Mouse (Mus musculus): Measurements from ENCODE around the gene Vill. TPM values are rescaled to one million over a fixed set of nuclear protein-coding genes. Genes with fewer than 3 reads are reported as not detected.

Gene Vill
- polyA plus RNA-seq, 1 experiment from 2014 or later: 17.2 TPM

DNA sequence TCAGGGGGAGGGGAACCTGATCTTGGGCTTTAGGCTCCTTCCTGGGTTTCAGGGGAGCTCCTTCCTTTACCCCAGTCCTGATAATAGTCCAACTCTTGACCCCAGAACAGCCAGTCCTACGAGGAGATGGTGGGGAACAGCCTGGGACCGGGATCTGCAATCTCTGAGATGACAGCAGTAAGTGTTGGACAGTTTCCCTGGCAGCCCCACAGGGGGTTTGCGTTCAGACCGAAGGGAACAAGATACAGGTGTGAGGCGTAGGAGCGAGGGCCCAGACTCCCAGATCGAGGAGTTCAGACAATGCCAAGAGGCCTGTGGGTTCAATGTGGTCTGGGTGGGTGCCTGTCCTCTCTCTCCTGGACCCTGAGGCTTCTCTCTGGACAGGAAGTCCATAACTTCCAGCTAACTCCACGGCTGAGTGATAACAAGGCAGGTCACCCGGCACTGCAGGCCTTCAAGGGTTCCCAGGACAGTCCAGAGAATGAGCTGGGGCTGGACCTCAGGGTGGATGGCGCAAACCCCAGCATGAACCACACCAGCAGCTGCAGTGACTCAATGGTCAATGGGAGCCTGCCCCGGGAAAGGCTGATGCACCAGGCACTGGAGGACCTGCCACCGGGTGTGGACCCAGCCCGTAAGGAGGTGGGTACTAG, 17.7 kb downstream of the Vill start:
- Histone ChIP-seq H3K27ac (no peak overlapping the region), H3K4me3 (replicated peaks) (no peak overlapping the region), H3K4me2 (replicated peaks) (no peak overlapping the region), H3K9ac (no peak overlapping the region), H3K27me3 (replicated peaks) (no peaks in the 10 kb centered on the region), H3K36me3 (0 out of 2 replicates have a peak, but pooled peaks cover 6% of the 10 kb centered on the region), H3K9me3 (no peaks in the 10 kb centered on the region), H3K4me1 (replicated peaks) (peaks cover 3% of the 10 kb centered on the region; the same call in 1 of the 2 replicates)
- no peak for ATAC-seq
- WGBS: 85% methylated on average over 13 of the region's 13 CpGs

DNA sequence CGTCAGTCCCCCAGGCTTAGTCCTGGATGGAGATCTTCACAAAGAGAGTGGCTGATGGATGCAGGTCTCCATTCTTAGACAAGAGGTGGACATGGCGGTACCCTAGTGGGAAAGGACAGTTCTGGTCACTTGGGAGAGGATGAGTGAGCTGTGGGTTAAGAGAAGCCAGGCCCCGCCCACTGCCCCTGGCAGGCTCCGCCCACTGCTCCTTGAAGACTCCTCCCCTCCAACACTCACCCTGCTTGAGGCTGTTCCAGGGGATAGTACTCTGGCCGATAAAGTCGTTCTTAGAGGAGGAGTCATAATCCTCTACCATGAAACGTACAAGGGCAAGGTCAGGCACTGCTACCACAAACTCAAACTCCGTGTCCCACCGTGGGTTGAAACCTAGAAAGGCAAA, 19.2 kb downstream of the Vill start:
- H3K36me3 ChIP-seq: 0 out of 2 replicates have a peak, but pooled peaks cover 6% of the 10 kb centered on the region
- 74% methylated on average over 9 of the region's 9 CpGs for WGBS

GRCm38 (mm10) chr9:119073184-119073895, 20.8 kb downstream of the Vill start:
- Histone ChIP-seq H3K9me3 (no peaks in the 10 kb centered on the region), H3K4me1 (replicated peaks) (peaks cover 3% of the 10 kb centered on the region; the same call in 1 of the 2 replicates), H3K4me2 (replicated peaks) (no peak overlapping the region), H3K27me3 (replicated peaks) (no peaks in the 10 kb centered on the region), H3K27ac (no peak overlapping the region), H3K36me3 (0 out of 2 replicates have a peak, but pooled peaks cover 6% of the 10 kb centered on the region), H3K9ac (no peak overlapping the region), H3K4me3 (replicated peaks) (no peak overlapping the region)
- WGBS: 70% methylated on average over 15 of the region's 15 CpGs
- no peak for ATAC-seq

More for the DNA sequence above, 19.2 kb downstream of the Vill start:
- no peak overlapping the region for H3K9ac ChIP-seq
- no peak for ATAC-seq
- no peaks in the 10 kb centered on the region for H3K27me3 ChIP-seq (replicated peaks)
- H3K27ac ChIP-seq: no peak overlapping the region
- no peaks in the 10 kb centered on the region for H3K9me3 ChIP-seq
- H3K4me2 ChIP-seq (replicated peaks): no peak overlapping the region
- peaks cover 3% of the 10 kb centered on the region; the same call in 1 of the 2 replicates for H3K4me1 ChIP-seq (replicated peaks)
- H3K4me3 ChIP-seq (replicated peaks): no peak overlapping the region

- Histone ChIP-seq H3K36me3 (0 out of 2 replicates have a peak, but pooled peaks cover 6% of the 10 kb centered on the region), H3K27me3 (replicated peaks) (no peaks in the 10 kb centered on the region), H3K9ac (no peak overlapping the region), H3K9me3 (no peaks in the 10 kb centered on the region), H3K4me1 (replicated peaks) (peaks cover 5% of the 10 kb centered on the region; the same call in 1 of the 2 replicates), H3K4me3 (replicated peaks) (no peak overlapping the region), H3K27ac (no peak overlapping the region), H3K4me2 (replicated peaks) (no peak overlapping the region)
- WGBS: 68% methylated on average over 16 of the region's 16 CpGs
- ATAC-seq: peak; percentile 23
Observed at GRCm38 (mm10) chr9:119075685-119076084, 23.1 kb downstream of the Vill start.

- WGBS: 60% methylated on average over 5 of the region's 5 CpGs
- no peaks in the 10 kb centered on the region for H3K36me3 ChIP-seq
- H3K4me1 ChIP-seq (replicated peaks): peaks cover 22% of the 10 kb centered on the region
- no peaks in the 10 kb centered on the region for H3K9me3 ChIP-seq
- peak; percentile 67 for ATAC-seq
- H3K9ac ChIP-seq: no peak overlapping the region
- H3K27me3 ChIP-seq (replicated peaks): no peaks in the 10 kb centered on the region
- H3K27ac ChIP-seq: peak overlapping the region; percentile 51
- no peak overlapping the region for H3K4me3 ChIP-seq (replicated peaks)
- no peak overlapping the region for H3K4me2 ChIP-seq (replicated peaks)
Observed at GRCm38 (mm10) chr9:119080040-119080675, 27.6 kb downstream of the Vill start.

DNA sequence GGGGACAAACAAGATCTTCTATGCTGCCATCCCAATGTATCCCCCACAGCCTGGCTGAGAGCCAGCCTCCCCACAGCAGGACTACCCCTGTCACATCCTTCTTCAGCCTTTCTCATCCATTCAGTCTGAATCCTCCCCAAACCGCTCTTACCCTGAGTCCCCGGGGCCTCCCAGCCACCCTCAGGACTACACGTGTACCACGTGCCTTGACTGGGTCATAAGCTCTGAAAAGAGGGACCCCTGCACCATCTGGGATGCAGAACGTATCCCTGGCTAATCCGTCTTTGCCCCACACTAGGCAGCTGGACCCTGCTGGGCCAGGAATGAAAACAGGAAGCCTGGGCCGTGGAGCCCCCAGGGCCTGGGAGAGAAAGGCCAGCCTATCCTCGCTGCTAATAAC, 29.5 kb downstream of the Vill start:
- peak overlapping the region; percentile 33 for H3K27ac ChIP-seq
- no peak overlapping the region for H3K4me2 ChIP-seq (replicated peaks)
- no peaks in the 10 kb centered on the region for H3K9me3 ChIP-seq
- 0 out of 2 replicates have a peak overlapping the region, but pooled peaks have one; percentile 5 for H3K9ac ChIP-seq
- ATAC-seq: no peak
- peaks cover 30% of the 10 kb centered on the region for H3K4me1 ChIP-seq (replicated peaks)
- H3K4me3 ChIP-seq (replicated peaks): no peak overlapping the region
- no peaks in the 10 kb centered on the region for H3K36me3 ChIP-seq
- WGBS: 41% methylated on average over 8 of the region's 8 CpGs
- no peaks in the 10 kb centered on the region for H3K27me3 ChIP-seq (replicated peaks)

- no peaks in the 10 kb centered on the region for H3K27me3 ChIP-seq (replicated peaks)
- no peak overlapping the region for H3K4me2 ChIP-seq (replicated peaks)
- no peak overlapping the region for H3K9ac ChIP-seq
- peaks cover 37% of the 10 kb centered on the region for H3K4me1 ChIP-seq (replicated peaks)
- H3K27ac ChIP-seq: peak overlapping the region; percentile 33; the same call in 1 of the 2 replicates
- H3K9me3 ChIP-seq: no peaks in the 10 kb centered on the region
- no peak for ATAC-seq
- no peaks in the 10 kb centered on the region for H3K36me3 ChIP-seq
- no peak overlapping the region for H3K4me3 ChIP-seq (replicated peaks)
- WGBS: 74% methylated on average over 7 of the region's 7 CpGs
Observed at GRCm38 (mm10) chr9:119082656-119083430, 30.3 kb downstream of the Vill start.

DNA sequence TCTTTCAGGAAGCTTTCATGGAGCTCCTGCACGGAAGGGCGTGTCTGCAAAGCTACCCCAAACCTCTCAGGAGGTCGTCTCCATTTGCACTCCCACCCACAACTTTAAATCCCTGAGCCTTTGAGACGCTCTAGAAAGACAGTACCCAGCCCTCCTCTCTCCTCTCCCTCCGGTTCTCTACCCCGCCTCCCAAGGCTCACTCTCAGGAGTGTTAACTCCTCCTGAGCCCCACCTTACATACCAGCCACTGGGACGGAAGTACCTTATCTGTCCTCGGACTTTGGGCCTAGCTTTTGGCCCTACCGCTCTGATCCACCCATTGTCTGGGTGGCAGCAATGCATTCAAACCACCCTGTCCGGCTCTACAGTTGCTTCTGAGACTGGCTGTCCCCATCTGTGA, 31.4 kb downstream of the Vill start:
- 52% methylated on average over 10 of the region's 10 CpGs for WGBS
- Histone ChIP-seq H3K36me3 (no peaks in the 10 kb centered on the region), H3K4me2 (replicated peaks) (no peak overlapping the region), H3K4me3 (replicated peaks) (no peak overlapping the region), H3K27ac (peak overlapping the region; percentile 29), H3K27me3 (replicated peaks) (no peaks in the 10 kb centered on the region), H3K9me3 (no peaks in the 10 kb centered on the region), H3K9ac (no peak overlapping the region), H3K4me1 (replicated peaks) (peaks cover 41% of the 10 kb centered on the region)
- ATAC-seq: peak; percentile 37

GRCm38 (mm10) chr9:119086451-119086850, 33.9 kb downstream of the Vill start:
- no peaks in the 10 kb centered on the region for H3K36me3 ChIP-seq
- no peak overlapping the region for H3K27ac ChIP-seq
- H3K9me3 ChIP-seq: no peaks in the 10 kb centered on the region
- H3K27me3 ChIP-seq (replicated peaks): no peaks in the 10 kb centered on the region
- 41% methylated on average over 1 of the region's 1 CpGs for WGBS
- H3K4me3 ChIP-seq (replicated peaks): no peak overlapping the region
- H3K4me1 ChIP-seq (replicated peaks): peaks cover 37% of the 10 kb centered on the region
- no peak overlapping the region for H3K4me2 ChIP-seq (replicated peaks)
- 0 out of 2 replicates have a peak overlapping the region, but pooled peaks have one; percentile 8 for H3K9ac ChIP-seq
- ATAC-seq: no peak

DNA sequence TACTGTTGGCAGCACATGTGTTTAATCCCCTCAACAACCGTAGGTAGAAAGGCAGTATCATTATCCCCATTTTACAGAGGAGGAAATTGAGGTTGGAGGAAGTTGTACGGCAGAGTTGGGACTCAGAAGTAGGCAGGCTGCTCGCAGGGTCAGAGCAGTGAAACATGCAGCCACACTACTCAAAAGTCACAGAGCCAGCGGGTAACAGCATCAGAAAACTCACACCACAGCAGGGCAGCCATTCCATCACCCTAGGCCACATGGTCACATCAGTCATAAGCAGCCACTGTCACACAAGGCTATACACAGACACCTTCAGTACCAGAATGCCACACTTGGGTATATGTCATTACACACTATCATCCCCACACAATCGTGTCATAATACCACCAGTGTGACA, 34.7 kb downstream of the Vill start:
- H3K27ac ChIP-seq: no peak overlapping the region
- no peak overlapping the region for H3K9ac ChIP-seq
- H3K36me3 ChIP-seq: no peaks in the 10 kb centered on the region
- H3K9me3 ChIP-seq: no peaks in the 10 kb centered on the region
- H3K4me1 ChIP-seq (replicated peaks): peaks cover 38% of the 10 kb centered on the region
- H3K4me3 ChIP-seq (replicated peaks): no peak overlapping the region
- H3K4me2 ChIP-seq (replicated peaks): peak overlapping the region; percentile 65
- no peak for ATAC-seq
- H3K27me3 ChIP-seq (replicated peaks): no peaks in the 10 kb centered on the region
- WGBS: 82% methylated on average over 5 of the region's 5 CpGs

DNA sequence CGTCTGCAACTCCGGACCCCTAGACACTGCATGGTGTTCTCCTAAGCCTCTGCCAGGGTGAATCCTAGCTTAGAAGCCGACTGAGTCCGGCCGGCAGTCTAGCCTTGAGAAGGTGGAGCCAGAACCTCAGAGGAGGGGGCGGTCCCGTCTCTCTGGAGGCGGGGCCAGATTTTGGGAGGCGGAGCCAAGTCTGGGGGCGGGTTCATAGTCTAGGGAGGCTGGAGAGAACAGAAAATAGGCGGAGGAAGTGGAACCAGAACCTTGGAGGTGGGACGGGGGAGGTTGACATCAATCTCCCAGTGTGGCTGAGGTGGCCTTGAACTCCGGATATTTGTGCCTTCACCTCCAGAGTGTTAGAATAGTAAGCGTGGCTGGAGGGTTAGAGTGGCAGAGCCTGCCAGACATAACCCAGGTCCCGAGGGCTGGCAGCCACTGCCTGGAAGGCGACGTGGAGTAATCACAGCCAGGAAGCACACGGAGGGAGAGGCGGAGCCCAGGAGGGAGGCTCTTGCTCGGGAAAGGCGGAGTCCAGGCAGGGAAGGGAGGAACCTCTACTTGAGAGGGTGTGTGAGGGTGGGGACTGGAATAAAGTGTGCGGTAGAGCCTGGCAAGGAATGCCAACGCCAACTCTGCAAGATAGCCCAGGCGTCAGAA, 35.7 kb downstream of the Vill start:
- peak overlapping the region; percentile 65 for H3K4me2 ChIP-seq (replicated peaks)

More for the DNA sequence above, 35.7 kb downstream of the Vill start:
- Histone ChIP-seq H3K27ac (peak overlapping the region; percentile 90), H3K36me3 (no peaks in the 10 kb centered on the region), H3K4me1 (replicated peaks) (peaks cover 38% of the 10 kb centered on the region), H3K4me3 (replicated peaks) (peak overlapping the region; percentile 43), H3K9me3 (no peaks in the 10 kb centered on the region), H3K27me3 (replicated peaks) (no peaks in the 10 kb centered on the region), H3K9ac (peak overlapping the region; percentile 38)
- peak; percentile 91 for ATAC-seq
- WGBS: 1% methylated on average over 24 of the region's 24 CpGs

Measured in intestine, embryonic 15.5 days (tissue).